Mouse (Mus musculus) hindbrain, embryonic 13.5 days (tissue): ENCODE results near the gene Olfr769. TPM values are rescaled to one million over a fixed set of nuclear protein-coding genes. Genes with fewer than 3 reads are reported as not detected.
"Not testable (repeated sequence)": the region's sequence is repeated elsewhere in the genome, so short reads cannot be mapped to it uniquely, and the experiment has no call there.

ENCODE experiments used
- ATAC-seq: fragments of 200-750 bp; cut with Nextera tagmentation; 2 replicates; pipeline ENCODE4 v1.8.0; 2017; ENCODE audit warnings: moderate TSS enrichment; ENCODE audit not compliant: low FRiP score
- H3K27ac ChIP-seq: fragments of 300-500 bp; sonication (generic); 2 replicates; pipeline ENCODE4 v1.5.1; 2015; ENCODE audit warnings: inconsistent platforms, mild to moderate bottlenecking, moderate library complexity
- H3K27me3 ChIP-seq: fragments of 300-500 bp; sonication (generic); 2 replicates; pipeline ENCODE4 v1.6.1; 2015; ENCODE audit warnings: mild to moderate bottlenecking, inconsistent platforms
- H3K36me3 ChIP-seq: fragments of 300-500 bp; sonication (generic); 2 replicates; pipeline ENCODE4 v1.6.1; 2015; ENCODE audit warnings: mild to moderate bottlenecking, inconsistent platforms
- H3K4me1 ChIP-seq: fragments of 300-500 bp; sonication (generic); replicated peaks from 2 replicates; pipeline ENCODE4 v1.6.1; 2015; ENCODE audit warnings: inconsistent platforms
- H3K4me2 ChIP-seq: fragments of 300-500 bp; sonication (generic); 2 replicates; pipeline ENCODE4 v1.6.1; 2015; ENCODE audit warnings: inconsistent platforms, mild to moderate bottlenecking, moderate library complexity
- H3K4me3 ChIP-seq: fragments of 300-500 bp; sonication (generic); 2 replicates; pipeline ENCODE4 v1.5.1; 2015; ENCODE audit warnings: mild to moderate bottlenecking, inconsistent platforms
- H3K9ac ChIP-seq: fragments of 300-500 bp; sonication (generic); 2 replicates; pipeline ENCODE4 v1.6.1; 2015; ENCODE audit warnings: mild to moderate bottlenecking, inconsistent platforms
- H3K9me3 ChIP-seq: fragments of 300-500 bp; sonication (generic); 2 replicates; pipeline ENCODE4 v1.6.1; 2016; ENCODE audit warnings: inconsistent platforms
- WGBS: fragments of 180-500 bp; shearing (Covaris S2); methylation state at CpG from one replicate; pipeline ENCODE4 v1.1.7; 2015; 5-methylcytosine and 5-hydroxymethylcytosine counted together
- polyA plus RNA-seq: library from polyadenylated mRNA; unstranded; fragments of >200 nt; fragmentation: Nextera tagmentation; extraction: Ambion mirVana; gene quantifications from 2 replicates; pipeline ENCODE4 v1.2.1, GENCODE M21; 2015

Olfr769 gene
- not detected in 2 replicates for polyA plus RNA-seq

GRCm38 (mm10) chr10:129117761-129118160 is at the start of gene Olfr769:
Olfr769 (minus strand) TSS chr10:129117861.
- no peaks in the 10 kb centered on the region for H3K4me1 ChIP-seq
- no peak within 1 kb of the TSS for H3K9ac ChIP-seq
- H3K9me3 ChIP-seq, result no peaks in the 10 kb centered on the region
- no peaks in the 10 kb centered on the region for H3K27me3 ChIP-seq
- H3K4me3 ChIP-seq, result no peak within 1 kb of the TSS
- ATAC-seq, result no peak
- no peaks in the 10 kb centered on the region for H3K36me3 ChIP-seq
- WGBS, result 92% methylated on average over 2 of the region's 2 CpGs
- H3K27ac ChIP-seq, result no peak within 1 kb of the TSS
- no peak within 1 kb of the TSS for H3K4me2 ChIP-seq

GRCm38 (mm10) chr10:129164651-129165050 is 47.0 kb upstream of the Olfr769 start, which contains the start of gene Olfr771:
Olfr771 (minus strand) TSS chr10:129164751.
- H3K27ac ChIP-seq, result no peak within 1 kb of the TSS
- no peak within 1 kb of the TSS for H3K4me2 ChIP-seq
- H3K9me3 ChIP-seq, result no peaks in the 10 kb centered on the region
- H3K4me1 ChIP-seq, result no peaks in the 10 kb centered on the region
- H3K4me3 ChIP-seq, result no peak within 1 kb of the TSS
- H3K36me3 ChIP-seq, result no peaks in the 10 kb centered on the region
- 91% methylated on average over 1 of the region's 1 CpGs for WGBS
- H3K9ac ChIP-seq, result no peak within 1 kb of the TSS
- no peaks in the 10 kb centered on the region for H3K27me3 ChIP-seq
- ATAC-seq, result no peak

- Histone ChIP-seq H3K9me3 (no peaks in the 10 kb centered on the region), H3K4me2 (no peak within 1 kb of the TSS), H3K27me3 (no peaks in the 10 kb centered on the region), H3K4me1 (no peaks in the 10 kb centered on the region), H3K9ac (no peak within 1 kb of the TSS), H3K4me3 (no peak within 1 kb of the TSS), H3K36me3 (no peaks in the 10 kb centered on the region), H3K27ac (no peak within 1 kb of the TSS)
- WGBS, result 86% methylated on average over 2 of the region's 2 CpGs
- ATAC-seq, result no peak
Observed at GRCm38 (mm10) chr10:129138898-129139297, 21.2 kb upstream of the Olfr769 start, which contains the start of gene Olfr770. Olfr770 (minus strand) TSS chr10:129138998.

- ATAC-seq, result no peak
- no peaks in the 10 kb centered on the region for H3K4me1 ChIP-seq
- 94% methylated on average over 3 of the region's 3 CpGs for WGBS
Observed at GRCm38 (mm10) chr10:129115146-129115545, 2.5 kb downstream of the Olfr769 start.

GRCm38 (mm10) chr10:129101231-129101630 is 16.4 kb downstream of the Olfr769 start:
- H3K36me3 ChIP-seq, result no peaks in the 10 kb centered on the region
- H3K4me1 ChIP-seq, result no peaks in the 10 kb centered on the region
- no peak overlapping the region for H3K9ac ChIP-seq
- H3K27me3 ChIP-seq, result no peaks in the 10 kb centered on the region
- WGBS, result 39% methylated on average over 3 of the region's 3 CpGs
- no peak overlapping the region for H3K27ac ChIP-seq
- no peak overlapping the region for H3K4me3 ChIP-seq
- H3K9me3 ChIP-seq, result no peaks in the 10 kb centered on the region
- no peak overlapping the region for H3K4me2 ChIP-seq
- ATAC-seq, result no peak

More at GRCm38 (mm10) chr10:129115146-129115545, 2.5 kb downstream of the Olfr769 start:
- H3K27me3 ChIP-seq, result no peaks in the 10 kb centered on the region
- H3K9me3 ChIP-seq, result no peaks in the 10 kb centered on the region
- no peaks in the 10 kb centered on the region for H3K36me3 ChIP-seq
- H3K27ac ChIP-seq, result no peak overlapping the region
- H3K9ac ChIP-seq, result no peak overlapping the region
- no peak overlapping the region for H3K4me3 ChIP-seq
- no peak overlapping the region for H3K4me2 ChIP-seq

GRCm38 (mm10) chr10:129099275-129099674 is 18.4 kb downstream of the Olfr769 start, which contains the start of gene Olfr768:
Olfr768 (minus strand) TSS chr10:129099375.
- no peaks in the 10 kb centered on the region for H3K9me3 ChIP-seq
- no peaks in the 10 kb centered on the region for H3K4me1 ChIP-seq
- H3K9ac ChIP-seq, result no peak within 1 kb of the TSS
- no peaks in the 10 kb centered on the region for H3K27me3 ChIP-seq
- H3K4me3 ChIP-seq, result no peak within 1 kb of the TSS
- no peak for ATAC-seq
- H3K27ac ChIP-seq, result no peak within 1 kb of the TSS
- H3K36me3 ChIP-seq, result no peaks in the 10 kb centered on the region
- WGBS, result 91% methylated on average over 1 of the region's 1 CpGs
- H3K4me2 ChIP-seq, result no peak within 1 kb of the TSS

GRCm38 (mm10) chr10:129082810-129083209 is 34.9 kb downstream of the Olfr769 start, which contains the start of gene Olfr767:
Olfr767 (minus strand) TSS chr10:129082910.
- H3K9ac ChIP-seq, H3K4me1 ChIP-seq, H3K27ac ChIP-seq, H3K36me3 ChIP-seq, H3K4me3 ChIP-seq, ATAC-seq, H3K4me2 ChIP-seq, H3K9me3 ChIP-seq, H3K27me3 ChIP-seq: not testable (repeated sequence)

GRCm38 (mm10) chr10:129068877-129069276 is 48.8 kb downstream of the Olfr769 start, which contains the start of gene Olfr766-ps1:
Olfr766-ps1 (minus strand) TSS chr10:129068977.
- no peak within 1 kb of the TSS for H3K9ac ChIP-seq
- no peaks in the 10 kb centered on the region for H3K4me1 ChIP-seq
- H3K9me3 ChIP-seq, result no peaks in the 10 kb centered on the region
- ATAC-seq, result no peak
- H3K4me2 ChIP-seq, result no peak within 1 kb of the TSS
- 80% methylated on average over 2 of the region's 2 CpGs for whole genome bisulfite sequencing
- H3K4me3 ChIP-seq, result no peak within 1 kb of the TSS
- no peaks in the 10 kb centered on the region for H3K36me3 ChIP-seq
- no peak within 1 kb of the TSS for H3K27ac ChIP-seq
- no peaks in the 10 kb centered on the region for H3K27me3 ChIP-seq

Other genes with a start within 250 kb of the Olfr769 start
- gene Gdf11, start 226.1 kb downstream of the Olfr769 start, polyA plus RNA-seq, result 10.2 and 10.3 TPM in 2 replicates
- gene Cd63, start 216.9 kb downstream of the Olfr769 start, polyA plus RNA-seq, result 198 and 229 TPM in 2 replicates
- gene Rdh5, start 195.0 kb downstream of the Olfr769 start, polyA plus RNA-seq, result 16.6 and 19.3 TPM in 2 replicates
- gene Bloc1s1, start 193.8 kb downstream of the Olfr769 start, polyA plus RNA-seq, result 281 and 286 TPM in 2 replicates
- gene Itga7, start 184.0 kb downstream of the Olfr769 start, polyA plus RNA-seq, result 5.2 and 6.3 TPM in 2 replicates
- not detected in 2 replicates for gene Mettl7b, start 156.9 kb downstream of the Olfr769 start, polyA plus RNA-seq
- gene Olfr9, start 128.4 kb downstream of the Olfr769 start, polyA plus RNA-seq, result not detected in 2 replicates
- gene Olfr763, start 107.1 kb downstream of the Olfr769 start, polyA plus RNA-seq, result not detected in 2 replicates
- gene Olfr764-ps1, start 78.0 kb downstream of the Olfr769 start, polyA plus RNA-seq, result not detected in 2 replicates
- gene Olfr765, start 67.9 kb downstream of the Olfr769 start, polyA plus RNA-seq, result not detected in 2 replicates
- not detected in 2 replicates for gene Olfr766-ps1, start 48.9 kb downstream of the Olfr769 start, polyA plus RNA-seq
- gene Olfr767, start 35.0 kb downstream of the Olfr769 start, polyA plus RNA-seq, result not detected in 2 replicates
- not detected in 2 replicates for gene Olfr768, start 18.5 kb downstream of the Olfr769 start, polyA plus RNA-seq
- gene Olfr770, start 21.1 kb upstream of the Olfr769 start, polyA plus RNA-seq, result not detected in 2 replicates
- gene Olfr771, start 46.9 kb upstream of the Olfr769 start, polyA plus RNA-seq, result not detected in 2 replicates
- gene Olfr772, start 60.1 kb upstream of the Olfr769 start, polyA plus RNA-seq, result not detected in 2 replicates
- not detected in 2 replicates for gene Olfr773, start 69.6 kb upstream of the Olfr769 start, polyA plus RNA-seq
- not detected in 2 replicates for gene Olfr774, start 118.3 kb upstream of the Olfr769 start, polyA plus RNA-seq
- gene Olfr775, start 130.6 kb upstream of the Olfr769 start, polyA plus RNA-seq, result not detected in 2 replicates
- not detected in 2 replicates for gene Olfr776, start 141.3 kb upstream of the Olfr769 start, polyA plus RNA-seq
- gene Olfr777, start 153.6 kb upstream of the Olfr769 start, polyA plus RNA-seq, result not detected in 2 replicates
- gene Olfr780, start 200.3 kb upstream of the Olfr769 start, polyA plus RNA-seq, result not detected in 2 replicates
- not detected in 2 replicates for gene Olfr781, start 211.0 kb upstream of the Olfr769 start, polyA plus RNA-seq
- gene Olfr782, start 231.0 kb upstream of the Olfr769 start, polyA plus RNA-seq, result not detected in 2 replicates